Mouse (Mus musculus): ENCODE results near the gene Bok.
A peak's percentile ranks its signal among the peaks of the same experiment; 100 is the strongest.

The Bok gene

GRCm38 (mm10) chr1:93691106-93691505 lies 5.6 kb downstream of the Bok start:
- DNase-seq: no peak

- no peak for DNase-seq
Observed at GRCm38 (mm10) chr1:93691786-93692357, 6.4 kb downstream of the Bok start.

- DNase-seq: no peak
Observed at GRCm38 (mm10) chr1:93692773-93693172, 7.3 kb downstream of the Bok start.

- DNase-seq: no peak
Observed at GRCm38 (mm10) chr1:93693502-93693901, 8.0 kb downstream of the Bok start.

GRCm38 (mm10) chr1:93693943-93694342 lies 8.5 kb downstream of the Bok start:
- no peak for DNase-seq

- DNase-seq: no peak
Observed at GRCm38 (mm10) chr1:93694966-93695365, 9.5 kb downstream of the Bok start.

GRCm38 (mm10) chr1:93697317-93697716 lies 11.9 kb downstream of the Bok start:
- DNase-seq: no peak

GRCm38 (mm10) chr1:93699159-93699558 lies 13.7 kb downstream of the Bok start:
- no peak for DNase-seq

- no peak for DNase-seq
Observed at GRCm38 (mm10) chr1:93702106-93702505, 16.6 kb downstream of the Bok start.

- no peak for DNase-seq
Observed at GRCm38 (mm10) chr1:93703472-93704048, 18.1 kb downstream of the Bok start.

GRCm38 (mm10) chr1:93704341-93704740 lies 18.9 kb downstream of the Bok start:
- DNase-seq: no peak

GRCm38 (mm10) chr1:93705389-93705788 lies 19.9 kb downstream of the Bok start:
- DNase-seq: no peak

GRCm38 (mm10) chr1:93716166-93716565 lies 30.7 kb downstream of the Bok start:
- DNase-seq: no peak

GRCm38 (mm10) chr1:93721557-93721956 lies 36.1 kb downstream of the Bok start:
- DNase-seq: no peak

GRCm38 (mm10) chr1:93724623-93725022 lies 39.2 kb downstream of the Bok start:
- no peak for DNase-seq

GRCm38 (mm10) chr1:93725665-93726064 lies 40.2 kb downstream of the Bok start:
- no peak for DNase-seq

- no peak for DNase-seq
Observed at GRCm38 (mm10) chr1:93726116-93726515, 40.7 kb downstream of the Bok start.

GRCm38 (mm10) chr1:93726974-93727373 lies 41.5 kb downstream of the Bok start:
- DNase-seq: peak; percentile 57

- no peak for DNase-seq
Observed at GRCm38 (mm10) chr1:93731103-93731502, 45.6 kb downstream of the Bok start.

- no peak for DNase-seq
Observed at GRCm38 (mm10) chr1:93731880-93732281, 46.4 kb downstream of the Bok start.

- no peak for DNase-seq
Observed at GRCm38 (mm10) chr1:93735859-93736258, 50.4 kb downstream of the Bok start.

GRCm38 (mm10) chr1:93737711-93738110 lies 52.3 kb downstream of the Bok start:
- DNase-seq: no peak

- DNase-seq: no peak
Observed at GRCm38 (mm10) chr1:93740671-93741070, 55.2 kb downstream of the Bok start.

- no peak for DNase-seq
Observed at GRCm38 (mm10) chr1:93741987-93742386, 56.5 kb downstream of the Bok start.

- peak; percentile 12 for DNase-seq
Observed at GRCm38 (mm10) chr1:93742910-93743309, 57.5 kb downstream of the Bok start.

Data from thymus, postnatal 25 days (tissue).